Mouse (Mus musculus) left cerebral cortex, postnatal 25 days (tissue): Measurements from ENCODE around the gene Arhgap17. TPM values are rescaled to one million over a fixed set of nuclear protein-coding genes. Genes with fewer than 3 reads are reported as not detected.

ENCODE experiments used
- DNase-seq, 2 experiments: peaks; one replicate each; pipeline ENCODE4 v3.0.0; 2022; ENCODE audit warnings: low spot score in 2 of 2, mixed read lengths in 1 of 2
- intact Hi-C: fragments of 180-260 bp; cut with DNase I; formaldehyde crosslinking; loops from one replicate; pipeline ENCODE4 v1.15.1; 2025
- total RNA-seq, 2 experiments: library from RNA; stranded (reverse); gene quantifications; 2 replicates each; pipeline ENCODE4 v1.2.3; 2021

Gene Arhgap17
- total RNA-seq, 2 experiments from 2014 or later, result 13.6 to 16.8 TPM

DNA sequence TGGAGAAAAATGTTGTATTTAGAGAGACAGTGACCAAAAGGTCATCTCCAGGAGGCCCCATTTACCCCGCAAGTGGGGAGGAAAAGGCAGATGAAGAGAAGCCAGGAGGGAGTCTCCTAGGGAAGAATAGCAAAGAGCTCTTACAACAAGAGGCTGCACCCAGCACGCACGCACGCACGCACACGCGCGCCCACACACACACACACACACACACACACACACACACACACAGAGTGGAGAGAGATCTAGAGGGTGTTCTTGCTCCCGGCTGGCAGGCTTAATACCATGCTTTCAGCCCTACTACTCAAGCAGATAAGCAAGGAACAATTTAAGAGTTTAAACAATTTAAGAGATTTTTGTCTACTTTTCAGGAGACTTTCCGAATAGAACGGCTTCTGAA, 19.9 kb downstream of the Arhgap17 start:
- no peak for DNase-seq
- intact Hi-C loops, result no loop called here

DNA sequence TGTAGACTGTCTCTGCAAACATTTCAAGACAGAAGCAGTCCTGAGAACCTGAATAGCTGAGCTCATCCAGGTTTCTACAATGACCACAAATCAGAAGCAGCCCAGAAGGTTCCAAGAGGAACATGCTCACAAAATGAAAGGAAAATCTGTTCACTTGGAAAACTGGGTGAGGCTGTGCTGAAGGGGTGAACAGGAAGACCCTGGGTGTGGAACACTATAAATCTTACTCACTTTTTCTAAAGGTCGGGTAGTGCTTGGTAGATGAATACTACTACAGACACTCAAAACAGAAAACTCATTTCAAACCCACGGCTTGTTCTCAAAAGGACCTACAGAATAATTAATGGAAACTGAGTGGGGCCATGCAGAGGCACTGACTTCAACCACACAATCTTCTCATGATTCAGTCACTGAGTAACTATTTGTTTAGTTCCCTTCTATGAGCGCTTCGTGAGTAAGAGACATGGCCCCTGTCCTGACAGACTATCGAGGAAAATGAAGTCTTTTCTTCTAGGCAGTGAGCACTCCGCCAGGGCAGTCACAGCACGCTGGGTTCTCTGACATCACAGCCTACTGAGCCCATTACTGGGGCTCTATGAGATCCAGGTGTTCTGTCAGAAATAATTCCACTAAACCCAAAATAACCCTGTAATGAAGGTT, 23.0 kb downstream of the Arhgap17 start:
- intact Hi-C loops, result no loop called here
- no peak for DNase-seq

DNA sequence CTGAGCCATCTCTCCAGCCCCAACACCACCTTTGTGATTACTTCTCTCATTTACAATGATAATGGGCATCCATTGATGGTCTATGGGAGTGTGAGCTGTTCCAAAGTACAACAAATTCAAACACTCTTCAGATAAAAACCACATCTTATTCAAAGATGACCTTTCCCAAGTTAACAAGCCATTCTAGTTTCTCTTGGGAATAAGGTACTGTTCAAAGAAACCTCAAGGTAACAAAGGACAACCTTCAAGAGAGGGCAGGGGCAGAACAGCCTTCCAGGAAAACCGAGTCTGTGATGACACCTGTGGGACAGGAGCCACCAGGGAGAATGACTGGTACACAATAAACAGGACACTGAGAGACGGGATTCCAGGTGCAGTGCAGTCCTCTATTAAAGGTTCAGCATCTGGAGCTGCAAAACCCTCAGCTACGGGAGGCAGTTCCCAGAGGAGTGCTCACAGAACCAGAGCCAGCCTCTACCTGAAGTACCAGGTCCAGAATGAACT, 24.6 kb downstream of the Arhgap17 start:
- intact Hi-C loops, result no loop called here
- no peak for DNase-seq

DNA sequence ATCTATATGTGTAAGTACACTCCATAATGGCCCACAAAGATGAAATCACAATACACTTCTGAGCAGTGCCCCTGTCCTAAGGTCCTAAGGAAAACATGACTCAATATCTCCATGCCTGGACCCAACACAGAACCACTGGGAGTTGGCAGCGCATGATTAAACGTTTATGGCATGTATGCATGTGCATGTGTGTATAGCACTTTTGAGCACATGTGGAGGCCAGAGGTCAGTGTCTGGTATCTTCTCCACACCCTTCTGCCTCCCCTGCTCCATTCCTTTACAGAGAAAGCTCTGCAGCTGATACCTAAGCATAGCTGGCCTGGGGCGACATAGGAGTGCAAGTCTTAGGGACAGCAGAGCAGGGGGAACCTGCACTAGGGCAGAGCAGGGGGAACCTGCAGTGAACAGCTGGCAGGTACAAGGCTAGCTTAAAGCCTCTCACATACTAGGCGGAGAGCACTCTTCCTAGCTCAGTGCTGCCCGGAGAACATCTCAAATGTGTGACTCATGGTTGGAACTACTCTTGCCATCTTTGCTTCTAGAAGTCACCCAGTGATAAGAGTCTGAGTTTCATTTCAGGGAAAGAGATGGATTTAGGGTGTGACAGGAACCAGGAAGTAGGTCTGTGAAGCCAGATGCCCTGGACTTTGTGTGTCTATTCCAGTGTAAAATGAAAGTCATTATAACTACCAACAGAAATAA, 25.5 kb downstream of the Arhgap17 start:
- intact Hi-C loops, result no loop called here
- DNase-seq, result no peak

DNA sequence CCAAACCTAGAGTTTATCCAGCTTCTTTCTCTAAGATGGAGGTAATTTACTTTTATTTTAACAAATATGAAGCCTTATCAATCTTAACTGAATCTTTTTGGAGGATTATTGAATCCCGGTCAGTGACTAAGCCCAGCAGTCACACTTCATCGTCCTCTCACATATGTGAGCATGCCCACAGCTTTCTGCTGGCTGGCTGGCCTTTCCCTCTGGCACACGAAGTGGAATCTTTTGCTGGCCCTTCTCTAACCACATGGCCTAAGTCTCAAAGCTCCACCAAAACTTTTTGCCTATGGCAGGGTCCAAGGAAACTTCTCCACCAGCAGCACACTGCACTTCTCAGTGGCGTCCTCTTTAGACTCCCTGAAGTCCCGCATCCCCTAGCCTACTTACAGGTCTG, 27.8 kb downstream of the Arhgap17 start:
- no peak for DNase-seq
- intact Hi-C loops, result no loop called here

DNA sequence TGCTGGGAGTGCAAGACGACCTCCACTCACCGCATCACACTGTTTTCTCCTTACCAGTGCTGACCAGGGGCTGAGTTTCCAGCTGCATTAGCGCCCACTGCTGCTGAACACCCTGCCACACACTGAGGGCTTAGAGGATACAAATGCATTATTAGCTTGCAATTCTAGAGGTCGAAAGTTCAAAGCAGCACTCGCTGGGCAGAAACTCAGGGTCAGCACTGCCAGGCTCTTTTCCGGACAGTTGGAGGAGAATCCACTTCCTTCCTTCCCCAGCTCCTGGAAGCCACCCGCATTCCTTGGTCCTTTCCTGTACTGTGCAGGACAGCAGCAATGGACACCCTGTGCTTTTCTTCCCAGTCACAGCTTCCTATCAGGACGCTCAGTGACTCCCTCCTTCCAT, 31.4 kb downstream of the Arhgap17 start:
- DNase-seq, result no peak
- intact Hi-C loops, result no loop called here

DNA sequence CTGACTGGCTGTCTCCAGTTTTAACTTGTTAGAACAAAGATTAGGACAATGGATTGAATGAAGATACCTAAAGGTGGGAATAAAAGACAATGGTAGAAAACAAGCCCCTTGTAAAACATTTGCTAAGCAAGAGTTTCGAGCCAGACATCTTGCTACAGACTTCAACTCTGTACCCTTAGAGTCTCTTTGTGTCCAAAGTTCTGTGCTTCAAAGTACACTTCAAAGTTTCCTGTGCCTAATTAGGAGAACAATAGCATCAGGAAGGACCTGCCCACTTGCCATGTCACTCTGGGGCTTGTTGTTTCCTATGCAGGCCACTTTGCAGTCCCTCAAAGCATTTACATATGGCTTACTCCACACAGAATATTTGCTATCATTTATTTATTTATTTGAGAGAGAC, 33.4 kb downstream of the Arhgap17 start:
- intact Hi-C loops, result no loop called here
- no peak for DNase-seq

DNA sequence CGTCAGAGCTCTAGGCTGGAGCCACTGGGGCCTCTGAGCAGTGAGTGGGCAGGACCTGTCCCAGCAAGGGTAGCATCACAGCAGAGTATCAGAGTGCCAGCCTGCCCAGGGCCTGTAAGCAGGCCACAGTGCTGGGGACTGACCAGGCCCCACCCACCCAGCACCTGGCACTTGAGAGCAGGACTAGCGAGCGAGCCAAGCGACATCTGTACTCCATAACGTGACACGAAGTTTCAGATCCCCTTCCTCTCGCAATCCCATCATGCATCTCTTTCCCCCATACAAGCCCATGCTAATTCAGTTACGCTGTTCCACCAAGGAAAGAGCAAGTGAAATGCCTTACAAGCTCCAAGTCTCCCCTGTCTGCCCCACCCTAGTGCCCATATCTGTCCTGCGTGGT, 39.2 kb downstream of the Arhgap17 start:
- intact Hi-C loops, result no loop called here

DNA sequence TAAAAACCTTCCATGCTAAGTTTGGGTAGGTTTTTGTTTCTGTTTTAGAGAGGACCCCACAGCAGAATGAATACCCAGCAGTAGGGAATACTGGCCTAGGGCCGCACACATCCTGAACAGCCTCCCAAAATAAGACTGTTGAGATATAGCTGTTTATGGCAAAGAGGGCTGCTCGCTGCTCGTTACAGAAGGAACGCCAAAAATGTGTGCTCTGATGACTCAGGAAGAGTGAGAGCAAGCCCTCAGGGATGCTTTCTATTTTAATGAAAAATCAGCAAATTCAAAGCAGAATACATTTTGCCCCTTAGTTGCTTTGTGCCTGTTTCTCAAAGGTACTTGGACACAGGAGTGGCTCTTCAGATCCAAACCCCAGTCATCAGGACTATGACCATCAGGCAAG, 41.8 kb downstream of the Arhgap17 start:
- DNase-seq, result peak in 1 of 2 experiments; percentile 49
- intact Hi-C loops, result no loop called here

More for the DNA sequence above, 39.2 kb downstream of the Arhgap17 start:
- no peak for DNase-seq

DNA sequence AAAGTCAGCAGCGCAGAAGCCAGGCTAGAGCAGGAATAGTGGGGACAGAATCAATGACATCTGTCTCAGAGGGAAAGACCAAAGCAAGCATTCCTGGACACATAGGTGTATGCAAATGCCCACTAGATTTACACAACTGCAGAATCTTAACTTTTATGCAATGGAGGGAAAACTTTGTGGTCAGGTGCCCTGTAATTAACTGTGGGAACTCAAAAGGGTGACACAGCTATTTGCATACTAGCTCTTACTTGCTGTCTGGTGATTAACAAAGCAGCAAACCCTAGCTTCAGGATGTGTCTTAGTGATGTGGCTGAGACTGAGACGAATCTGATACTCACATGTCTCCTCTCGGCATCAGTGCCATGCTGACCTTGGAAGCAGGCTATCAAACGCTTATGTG, 42.8 kb downstream of the Arhgap17 start:
- no peak for DNase-seq
- intact Hi-C loops, result no loop called here

DNA sequence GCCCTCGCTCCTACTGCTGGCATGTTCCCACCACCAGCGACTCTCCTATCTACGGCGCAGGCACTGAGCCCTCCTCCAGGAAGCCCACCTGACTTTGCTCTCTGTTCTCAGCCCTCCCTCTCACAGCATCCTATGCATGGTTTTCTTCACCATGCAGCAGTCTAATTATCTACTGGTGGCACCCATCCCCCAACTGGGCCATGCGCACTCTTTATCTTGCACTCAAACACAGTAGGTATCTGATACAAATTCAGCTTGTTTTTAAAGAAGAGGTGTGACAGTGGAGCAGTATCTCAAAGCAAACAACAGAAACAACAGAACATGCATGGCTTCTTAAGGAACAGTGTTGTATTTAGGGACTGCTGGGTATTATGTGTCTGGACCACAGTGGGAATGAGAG, 43.7 kb downstream of the Arhgap17 start:
- no peak for DNase-seq
- intact Hi-C loops, result no loop called here

DNA sequence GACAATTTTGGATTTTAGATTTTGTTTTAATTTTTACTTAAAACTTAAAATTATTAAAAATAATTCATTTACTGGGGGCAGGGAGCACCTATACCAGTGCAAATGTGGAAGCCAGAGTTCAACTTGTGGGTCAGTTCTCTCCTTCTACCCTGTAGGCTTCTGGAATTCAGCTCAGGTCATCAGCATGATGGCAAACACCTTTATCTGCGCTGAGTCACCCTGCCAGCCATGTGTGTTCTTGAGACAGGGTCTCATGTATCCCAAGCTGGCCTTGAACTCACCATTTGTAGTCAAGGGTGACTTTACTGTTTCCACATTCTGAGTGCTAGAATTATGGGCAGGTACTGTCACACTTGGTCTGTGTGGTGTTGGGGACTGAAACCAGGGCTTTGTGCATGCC, 45.6 kb downstream of the Arhgap17 start:
- intact Hi-C loops, result no loop called here
- no peak for DNase-seq

DNA sequence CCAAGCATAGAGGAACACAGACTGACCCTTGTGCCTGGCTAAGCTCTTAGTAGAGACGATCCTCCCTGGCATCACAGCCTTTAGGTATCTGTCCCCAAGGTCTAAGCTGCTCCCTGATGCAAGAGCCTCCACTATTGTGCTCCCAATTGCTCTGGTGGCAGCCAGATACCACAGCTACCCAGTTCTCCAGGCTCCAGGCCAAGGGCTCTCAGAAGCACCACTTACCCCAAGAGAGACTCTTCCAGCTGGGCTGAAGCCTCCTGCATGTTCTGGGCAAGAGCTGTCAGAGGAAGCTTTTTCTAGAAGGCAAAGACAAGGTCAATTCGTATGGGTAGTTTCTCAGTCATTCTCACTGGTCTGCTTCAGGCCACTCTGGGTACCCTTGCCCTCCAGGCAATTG, 46.3 kb downstream of the Arhgap17 start:
- intact Hi-C loops, result no loop called here
- no peak for DNase-seq

DNA sequence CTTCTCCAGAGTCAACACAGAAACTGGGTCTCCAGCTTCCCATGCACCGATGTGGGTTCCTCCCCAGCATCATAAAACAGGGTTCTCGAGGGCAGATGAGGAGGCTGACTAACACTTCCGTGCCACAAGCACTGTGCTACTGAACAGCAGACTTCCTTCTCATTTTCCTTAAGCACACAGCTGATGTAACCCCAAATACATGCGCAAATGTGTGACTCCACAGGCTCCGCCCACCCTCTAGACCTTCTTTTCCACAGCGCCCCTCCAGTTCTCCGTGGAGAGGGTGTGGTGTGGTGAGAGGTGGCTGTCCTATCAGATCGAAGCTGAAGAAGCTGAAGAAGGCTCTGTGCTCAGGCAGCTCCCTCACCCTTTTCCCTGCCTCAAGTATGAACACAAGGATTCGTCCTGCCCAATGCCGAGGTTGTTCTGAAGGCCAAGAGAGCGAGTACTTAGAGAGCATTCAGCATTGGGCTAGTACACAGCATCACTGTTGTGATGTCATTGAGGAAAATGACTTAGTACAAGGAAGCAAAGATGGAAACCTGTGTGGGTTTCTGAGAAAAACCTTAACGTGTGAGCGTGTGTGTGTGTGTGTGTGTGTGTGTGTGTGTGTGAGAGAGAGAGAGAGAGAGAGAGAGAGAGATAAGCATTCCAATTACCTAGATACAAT, 47.1 kb downstream of the Arhgap17 start:
- DNase-seq, result no peak
- intact Hi-C loops, result no loop called here

DNA sequence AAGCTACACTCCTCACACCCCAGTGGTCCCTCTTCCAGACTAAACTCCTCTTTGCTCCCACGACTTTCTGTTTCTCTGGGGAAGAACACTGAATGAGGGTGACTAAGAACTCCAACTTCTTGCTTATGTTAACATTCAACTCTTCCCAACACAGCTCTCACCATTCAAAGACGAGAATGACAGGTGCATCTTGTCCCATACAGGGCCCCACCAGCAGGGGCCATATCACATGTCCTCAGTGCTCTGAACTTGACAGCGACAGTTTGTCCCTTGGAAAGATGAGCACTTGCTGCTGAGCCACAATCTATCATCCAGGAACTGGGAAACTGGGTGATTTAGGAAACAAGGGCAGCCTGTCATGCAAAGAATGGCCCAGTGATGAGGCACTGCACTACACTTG, 57.0 kb downstream of the Arhgap17 start:
- no peak for DNase-seq
- intact Hi-C loops, result no loop called here

DNA sequence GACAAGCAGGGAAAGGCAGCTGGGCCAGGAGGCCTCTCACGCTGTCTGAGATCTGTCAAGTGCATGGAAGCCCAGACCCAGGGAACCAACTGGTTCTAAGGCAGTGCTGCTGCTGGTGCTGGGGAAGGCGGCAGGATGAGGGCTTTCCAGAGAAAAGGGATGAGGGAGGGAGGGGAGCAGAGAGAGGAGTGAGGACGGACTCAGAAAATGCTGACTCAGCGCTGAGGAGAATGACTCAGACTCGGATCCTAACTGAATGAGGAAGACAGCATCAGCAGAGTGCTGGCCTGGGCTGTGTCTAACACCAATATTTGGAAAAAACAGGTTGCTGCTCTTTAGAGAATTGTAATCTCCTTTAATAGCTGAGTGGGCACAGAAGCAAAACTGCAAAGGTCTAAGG, 57.9 kb downstream of the Arhgap17 start:
- intact Hi-C loops, result no loop called here
- DNase-seq, result peak; percentile 36 to 65

DNA sequence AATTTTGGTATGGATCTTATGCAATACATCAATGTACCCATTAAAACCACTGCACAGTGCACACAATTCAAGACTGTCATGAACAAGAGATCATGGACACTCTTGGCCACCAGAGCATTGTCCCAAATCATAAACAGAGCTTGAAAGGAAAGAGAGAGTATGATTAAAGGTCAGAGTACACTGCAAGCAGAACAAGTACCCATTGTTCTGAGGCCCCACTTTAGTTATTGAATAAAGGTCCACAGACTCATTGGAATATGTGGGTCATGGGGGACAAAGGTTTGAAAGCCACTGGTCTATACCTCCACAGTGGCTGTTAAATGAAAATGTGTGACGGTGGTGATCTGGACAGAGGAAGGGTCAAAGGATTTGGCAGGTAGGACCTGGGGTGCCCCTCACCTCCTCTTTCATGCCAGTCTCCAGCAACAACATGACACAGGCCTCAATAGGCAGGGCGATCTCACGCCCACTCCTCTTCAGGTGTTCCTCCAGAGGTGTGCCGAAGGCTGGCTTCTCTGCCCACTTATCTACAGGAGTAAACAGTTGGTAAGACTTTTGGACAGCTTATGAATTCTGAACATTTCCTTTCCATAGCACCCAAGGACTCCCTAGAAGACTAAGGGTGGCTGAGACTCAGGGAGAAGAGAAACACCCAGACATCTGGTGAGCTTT, 61.7 kb downstream of the Arhgap17 start:
- intact Hi-C loops, result no loop called here
- no peak for DNase-seq

DNA sequence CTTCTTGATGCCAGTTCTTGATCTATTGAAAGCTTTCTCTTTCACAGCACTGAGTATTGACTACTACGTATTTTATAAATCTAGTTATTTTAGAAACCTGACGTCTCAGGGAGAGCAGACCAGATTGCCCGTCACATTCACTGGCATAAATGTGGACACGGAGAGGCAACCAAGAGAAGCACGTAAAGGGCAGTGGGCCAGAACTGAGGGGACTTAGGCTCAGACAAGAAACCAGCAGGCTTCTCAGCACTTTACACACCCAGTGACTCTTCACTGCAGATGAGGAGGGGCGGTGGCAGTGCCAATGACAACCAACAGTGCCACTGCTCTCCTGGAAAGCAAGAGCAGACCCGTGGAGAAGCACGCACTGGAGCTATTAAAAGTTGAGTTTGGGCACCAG, 62.5 kb downstream of the Arhgap17 start:
- intact Hi-C loops, result no loop called here
- no peak for DNase-seq

DNA sequence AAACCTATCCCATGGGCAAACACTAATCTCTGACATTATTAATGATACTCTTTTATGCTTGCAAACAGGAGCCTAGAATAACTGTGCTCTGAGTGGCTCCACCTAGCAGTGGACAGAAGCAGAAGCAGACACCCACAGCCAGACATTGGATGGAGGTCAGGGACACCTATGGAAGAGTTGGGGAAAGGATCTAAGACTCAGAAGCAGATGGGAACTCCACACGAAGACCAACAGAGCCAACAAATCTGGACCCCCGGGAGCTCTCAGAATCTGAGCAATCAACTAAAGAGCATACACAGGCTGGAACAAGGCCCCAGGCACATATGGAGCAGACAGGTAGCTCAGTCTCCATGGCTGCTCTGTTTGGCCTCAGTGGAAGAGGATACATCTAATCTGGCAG, 64.3 kb downstream of the Arhgap17 start:
- intact Hi-C loops, result no loop called here
- no peak for DNase-seq

DNA sequence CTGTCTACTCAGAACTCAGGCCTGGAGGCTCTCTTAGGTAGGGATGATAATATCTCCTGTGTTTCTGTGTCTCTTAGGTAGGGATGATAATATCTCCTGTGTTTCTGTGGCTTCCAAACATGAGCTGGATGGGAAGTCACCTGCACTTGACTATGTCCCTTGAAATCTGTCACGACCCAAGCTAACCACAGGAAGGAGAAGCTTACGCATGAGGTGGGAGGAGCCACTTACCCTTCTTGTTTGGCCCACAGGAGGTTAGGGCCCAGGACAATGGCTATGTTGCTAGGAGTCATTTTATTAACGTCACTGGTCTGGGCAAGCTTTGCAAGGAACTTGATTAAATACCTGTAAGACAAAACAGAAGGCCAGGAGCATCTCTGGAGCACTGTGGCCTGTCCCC, 69.5 kb downstream of the Arhgap17 start:
- intact Hi-C loops, result no loop called here

More for the DNA sequence above, 69.5 kb downstream of the Arhgap17 start:
- DNase-seq, result no peak
